ENCODE assay signal across 10 mouse cellular contexts in genomic region chr15:102145330-102145729, GRCm38 (mm10). TPM values are rescaled to one million over a fixed set of nuclear protein-coding genes. Genes with fewer than 3 reads are reported as not detected.
DNase-seq lines count a peak whose midpoint lies in the region; ATAC-seq and TF ChIP-seq lines count a peak whose summit lies in the region.
"Had no signal": no experiment of that assay in that cellular context is flagged by ENCODE, and none has a peak within 500 bp of the region (broad histone marks: within the 10 kb centered on the region; RNA-seq: fewer than 3 reads in every experiment).

No protein-coding gene starts in this region.

- peak overlapping the region; percentile 66 for H3ac ChIP-seq in myocyte (ENCODE audit: control insufficient read depth, insufficient read length)

- peak; percentile 78 for TF ChIP-seq POLR2A in myocyte (IDR thresholded peaks at IDR 0.05; ENCODE audit: insufficient read length, low read depth)

- H3K4me2 ChIP-seq in limb, embryonic 13.5 days (replicated peaks): no peak overlapping the region
- peak overlapping the region; percentile 89 for H3K4me2 ChIP-seq in myocyte (ENCODE audit: low read depth)
- no peak overlapping the region for H3K4me2 ChIP-seq in hindbrain, embryonic 11.5 days (replicated peaks; ENCODE audit: low read depth, low read length)

- 0 out of 2 replicates have a peak overlapping the region, but pooled peaks have one; percentile 34 for H3K4me3 ChIP-seq in limb, embryonic 13.5 days
- no peak overlapping the region for H3K4me3 ChIP-seq in limb, embryonic 10.5 days
- H3K4me3 ChIP-seq in myocyte: peak overlapping the region; percentile 59
- no peak overlapping the region for H3K4me3 ChIP-seq in hindbrain, embryonic 11.5 days (ENCODE audit: low read depth, low read length)

- H3K9me3 ChIP-seq in limb, embryonic 13.5 days: no peaks in the 10 kb centered on the region
- no peaks in the 10 kb centered on the region for H3K9me3 ChIP-seq in limb, embryonic 10.5 days (replicated peaks)
- no peaks in the 10 kb centered on the region for H3K9me3 ChIP-seq in hindbrain, embryonic 11.5 days (ENCODE audit: control insufficient read depth, low read length)
- H3K9me3 ChIP-seq: lung, embryonic 15.5 days had no signal

- ATAC-seq in limb, embryonic 13.5 days (ENCODE audit: low FRiP score, low read depth): no peak
- no peak for ATAC-seq in hindbrain, embryonic 11.5 days (ENCODE audit: low FRiP score)

- H3K9ac ChIP-seq in limb, embryonic 13.5 days: no peak overlapping the region
- no peak overlapping the region for H3K9ac ChIP-seq in hindbrain, embryonic 11.5 days (ENCODE audit: low read depth, low read length)

- peaks cover 5% of the 10 kb centered on the region for H3K79me2 ChIP-seq in myocyte (ENCODE audit: control insufficient read depth, insufficient read depth)

- H3K36me3 ChIP-seq in limb, embryonic 13.5 days: no peaks in the 10 kb centered on the region
- no peaks in the 10 kb centered on the region for H3K36me3 ChIP-seq in limb, embryonic 10.5 days
- peaks cover 8% of the 10 kb centered on the region for H3K36me3 ChIP-seq in myocyte (ENCODE audit: control insufficient read depth, insufficient read depth)
- no peaks in the 10 kb centered on the region for H3K36me3 ChIP-seq in hindbrain, embryonic 11.5 days (ENCODE audit: control insufficient read depth, insufficient read depth, low read length)
- H3K36me3 ChIP-seq: lung, embryonic 15.5 days had no signal

- peaks cover 28% of the 10 kb centered on the region for H3K27me3 ChIP-seq in limb, embryonic 13.5 days
- H3K27me3 ChIP-seq in limb, embryonic 10.5 days (ENCODE audit: low read depth, poor library complexity, severe bottlenecking): peaks cover 51% of the 10 kb centered on the region
- no peaks in the 10 kb centered on the region for H3K27me3 ChIP-seq in myocyte (ENCODE audit: control insufficient read depth, insufficient read depth, insufficient read length)
- H3K27me3 ChIP-seq in hindbrain, embryonic 11.5 days (ENCODE audit: control insufficient read depth, insufficient read depth, low read length): peaks cover 30% of the 10 kb centered on the region

- no peak for DNase-seq in limb, embryonic 10.5 days (ENCODE audit: low spot score)
- DNase-seq in adrenal gland, adult 8-10 months: peak; percentile 75
- peak; percentile 75 for DNase-seq in gastrocnemius, adult 18-20 months (ENCODE audit: low spot score)
- DNase-seq in hindbrain, embryonic 11.5 days (ENCODE audit: low spot score): no peak
- DNase-seq in layer of hippocampus, adult 11-12 months (ENCODE audit: low spot score): no peak
- DNase-seq: cerebellum, postnatal 25 days; kidney, postnatal 4 days had no signal

- 91% methylated on average over 10 of the region's 10 CpGs for WGBS in limb, embryonic 13.5 days
- 88% methylated on average over 10 of the region's 10 CpGs for WGBS in limb, embryonic 10.5 days
- 89% methylated on average over 10 of the region's 10 CpGs for WGBS in hindbrain, embryonic 11.5 days

- peaks cover 20% of the 10 kb centered on the region for H3K4me1 ChIP-seq in limb, embryonic 13.5 days
- peaks cover 21% of the 10 kb centered on the region for H3K4me1 ChIP-seq in limb, embryonic 10.5 days
- H3K4me1 ChIP-seq in hindbrain, embryonic 11.5 days (replicated peaks; ENCODE audit: control insufficient read depth, insufficient read depth, low read length): no peaks in the 10 kb centered on the region

- H3K27ac ChIP-seq in limb, embryonic 13.5 days: no peak overlapping the region
- H3K27ac ChIP-seq in limb, embryonic 10.5 days: no peak overlapping the region
- no peak overlapping the region for H3K27ac ChIP-seq in hindbrain, embryonic 11.5 days (ENCODE audit: low read depth, low read length)
- H3K27ac ChIP-seq: lung, embryonic 15.5 days had no signal

TF ChIP-seq in myocyte, 11 proteins besides CTCF, POLR2A, EP300 and RAD21:
- TF ChIP-seq POLR2AphosphoS2 (IDR thresholded peaks at IDR 0.05; ENCODE audit: insufficient read length, low read depth) (peak; percentile 83), CEBPB (IDR thresholded peaks at IDR 0.05; ENCODE audit: insufficient read depth, poor library complexity, severe bottlenecking) (no peak)

RNA-seq across cellular contexts. Expression of gene Igfbp6, which starts 1.2 kb away (rescaled TPM):
- polyA plus RNA-seq in limb, embryonic 13.5 days (2015; fragmentation: Nextera tagmentation; extraction: Ambion mirVana): 3.9 and 4.4 TPM in 2 replicates
- 0.23 and 0.46 TPM in 2 replicates for polyA plus RNA-seq in limb, embryonic 10.5 days (2016; fragmentation: Nextera tagmentation; extraction: Ambion mirVana)
- 10 to 100 TPM; 37.0 to 63.8 (median 49.2) TPM for total RNA-seq in adrenal gland, adult 8-10 months (2022)
- total RNA-seq in gastrocnemius, adult 18-20 months (2021): 10 to 100 TPM; 32.2 to 50.3 TPM
- 182 TPM for polyA plus RNA-seq in myocyte (2012; fragmentation: generic; extraction: Trizol)
- polyA plus RNA-seq in hindbrain, embryonic 11.5 days (2014; fragmentation: Nextera tagmentation; extraction: Ambion mirVana): 0.31 TPM in 1 of 2 replicates, not detected in the other

RNA-seq across cellular contexts. Expression of gene Soat2, which starts 5.0 kb away (rescaled TPM):
- 0.20 and 0.27 TPM in 2 replicates for polyA plus RNA-seq in limb, embryonic 13.5 days (2015; fragmentation: Nextera tagmentation; extraction: Ambion mirVana)
- 0.06 and 0.24 TPM in 2 replicates for polyA plus RNA-seq in limb, embryonic 10.5 days (2016; fragmentation: Nextera tagmentation; extraction: Ambion mirVana)
- under 1 TPM; 0.15 to 0.43 (median 0.26) TPM for total RNA-seq in adrenal gland, adult 8-10 months (2022)
- under 1 TPM in 1 of 2 experiments, not detected in 1; 0.09 TPM for total RNA-seq in gastrocnemius, adult 18-20 months (2021)
- polyA plus RNA-seq in myocyte (2012; fragmentation: generic; extraction: Trizol): 0.43 TPM
- 0.13 and 0.17 TPM in 2 replicates for polyA plus RNA-seq in hindbrain, embryonic 11.5 days (2014; fragmentation: Nextera tagmentation; extraction: Ambion mirVana)

RNA-seq across cellular contexts. Expression of gene Spryd3, which starts 9.3 kb away (rescaled TPM):
- polyA plus RNA-seq in limb, embryonic 13.5 days (2015; fragmentation: Nextera tagmentation; extraction: Ambion mirVana): 22.9 and 23.2 TPM in 2 replicates
- polyA plus RNA-seq in limb, embryonic 10.5 days (2016; fragmentation: Nextera tagmentation; extraction: Ambion mirVana): 12.6 and 14.6 TPM in 2 replicates
- 10 to 100 TPM; 46.6 to 70.4 (median 57.7) TPM for total RNA-seq in adrenal gland, adult 8-10 months (2022)
- 1 to 10 TPM; 4.9 to 7.7 TPM for total RNA-seq in gastrocnemius, adult 18-20 months (2021)
- polyA plus RNA-seq in myocyte (2012; fragmentation: generic; extraction: Trizol): 51.0 TPM
- polyA plus RNA-seq in hindbrain, embryonic 11.5 days (2014; fragmentation: Nextera tagmentation; extraction: Ambion mirVana): 10.1 and 11.9 TPM in 2 replicates

RNA-seq across cellular contexts. Expression of gene Tns2, which starts 45.1 kb away (rescaled TPM):
- 39.8 and 45.3 TPM in 2 replicates for polyA plus RNA-seq in limb, embryonic 13.5 days (2015; fragmentation: Nextera tagmentation; extraction: Ambion mirVana)
- 13.0 and 18.6 TPM in 2 replicates for polyA plus RNA-seq in limb, embryonic 10.5 days (2016; fragmentation: Nextera tagmentation; extraction: Ambion mirVana)
- 100 to 1,000 TPM in 2 of 4 experiments, 10 to 100 TPM in 2; 77.5 to 129 (median 107) TPM for total RNA-seq in adrenal gland, adult 8-10 months (2022)
- 10 to 100 TPM; 31.3 to 31.6 TPM for total RNA-seq in gastrocnemius, adult 18-20 months (2021)
- 128 TPM for polyA plus RNA-seq in myocyte (2012; fragmentation: generic; extraction: Trizol)
- 8.0 and 11.8 TPM in 2 replicates for polyA plus RNA-seq in hindbrain, embryonic 11.5 days (2014; fragmentation: Nextera tagmentation; extraction: Ambion mirVana)

RNA-seq across cellular contexts. Expression of gene Zfp740, which starts 57.7 kb away (rescaled TPM):
- polyA plus RNA-seq in limb, embryonic 13.5 days (2015; fragmentation: Nextera tagmentation; extraction: Ambion mirVana): 74.2 and 82.6 TPM in 2 replicates
- 73.0 and 88.7 TPM in 2 replicates for polyA plus RNA-seq in limb, embryonic 10.5 days (2016; fragmentation: Nextera tagmentation; extraction: Ambion mirVana)
- total RNA-seq in adrenal gland, adult 8-10 months (2022): 100 to 1,000 TPM in 1 of 4 experiments, 10 to 100 TPM in 3; 61.9 to 108 (median 86.0) TPM
- 10 to 100 TPM; 24.0 to 29.0 TPM for total RNA-seq in gastrocnemius, adult 18-20 months (2021)
- polyA plus RNA-seq in myocyte (2012; fragmentation: generic; extraction: Trizol): 42.3 TPM
- polyA plus RNA-seq in hindbrain, embryonic 11.5 days (2014; fragmentation: Nextera tagmentation; extraction: Ambion mirVana): 49.7 and 63.8 TPM in 2 replicates

Comparison
In these comparisons a context has a peak if more than half of its experiments do, and no peak if none do; other contexts are left out.
1. H3K4me3 ChIP-seq: peak in limb, embryonic 13.5 days (single experiment) and myocyte (single experiment); none in limb, embryonic 10.5 days (single experiment) and hindbrain, embryonic 11.5 days (single experiment).
2. DNase-seq: peak in adrenal gland, adult 8-10 months (single experiment) and gastrocnemius, adult 18-20 months (single experiment); none in limb, embryonic 10.5 days (single experiment), hindbrain, embryonic 11.5 days (single experiment) and layer of hippocampus, adult 11-12 months (single experiment).
3. RNA of gene Igfbp6, which starts 1.2 kb away (polyA plus RNA-seq): 182 TPM in myocyte (single experiment); 3.9 to 4.4 TPM in limb, embryonic 13.5 days, 0.23 to 0.46 TPM in limb, embryonic 10.5 days and 0.31 TPM in hindbrain, embryonic 11.5 days; every median in the first group is over 10 times any median in the second.